Mouse (Mus musculus) right cerebral cortex, postnatal 4 days (tissue): ENCODE results near the gene 5330417C22Rik.
"Not testable (repeated sequence)": the region's sequence is repeated elsewhere in the genome, so short reads cannot be mapped to it uniquely, and the experiment has no call there.

Experiments
- DNase-seq: peaks from one replicate; pipeline ENCODE4 v3.0.0-alpha.2; 2022

5330417C22Rik gene

DNA sequence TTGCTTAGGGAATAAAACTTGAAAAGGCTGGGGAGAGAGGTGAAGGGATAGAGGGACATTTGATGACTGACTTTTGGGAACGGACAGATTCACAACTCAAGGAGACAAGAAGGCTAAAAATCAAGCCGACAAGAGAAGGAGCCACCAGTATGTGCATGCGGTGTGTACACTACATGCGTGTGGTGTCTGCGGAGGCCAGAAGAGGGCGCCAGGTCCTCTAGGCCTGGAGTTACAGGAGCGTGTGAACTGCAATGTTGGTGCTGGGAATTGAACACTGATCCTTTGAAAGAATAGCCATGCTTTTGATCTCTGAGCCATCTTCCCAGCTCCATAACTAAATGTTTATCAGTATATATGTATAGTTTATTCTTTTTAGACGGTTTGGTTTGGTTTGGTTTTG lies 7.8 kb downstream of the 5330417C22Rik start:
- DNase-seq, result no peak

DNA sequence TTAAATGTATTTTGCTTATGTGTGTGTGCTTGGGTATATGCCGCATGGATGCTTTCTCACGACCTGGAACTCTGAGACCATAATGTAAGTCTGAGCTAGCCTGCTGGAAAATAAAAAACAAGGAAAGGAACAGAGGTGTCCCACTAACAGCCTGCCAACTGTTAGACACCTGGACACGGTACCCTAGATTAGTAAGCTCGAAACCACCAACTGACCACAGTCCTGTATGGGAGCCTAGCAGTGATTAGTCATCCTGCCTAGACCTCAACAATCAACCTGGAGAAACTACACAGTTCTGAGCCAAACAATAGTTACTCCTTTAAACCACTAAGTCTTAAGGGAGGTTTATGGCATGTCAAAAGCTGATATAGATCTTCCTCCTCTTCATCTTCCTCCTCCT lies 12.9 kb downstream of the 5330417C22Rik start:
- DNase-seq, result no peak

DNA sequence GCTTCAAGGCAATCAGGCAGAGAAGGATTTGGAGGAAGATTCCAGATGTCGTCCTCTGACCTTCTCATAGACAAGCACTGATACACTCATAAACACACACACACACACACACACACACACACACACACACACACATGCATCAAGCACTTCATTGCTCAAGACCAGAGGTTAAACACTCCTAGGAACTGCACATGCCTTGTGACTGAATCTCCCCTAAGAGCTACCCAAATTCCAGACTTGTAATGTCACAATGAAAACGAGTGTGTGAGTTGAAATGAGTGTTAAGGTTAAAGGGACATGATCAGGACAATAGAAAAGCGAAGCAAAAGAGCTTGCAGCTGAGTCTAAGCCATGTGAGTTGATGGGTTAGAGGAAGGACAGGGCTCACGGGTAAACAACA lies 18.1 kb downstream of the 5330417C22Rik start:
- no peak for DNase-seq

DNA sequence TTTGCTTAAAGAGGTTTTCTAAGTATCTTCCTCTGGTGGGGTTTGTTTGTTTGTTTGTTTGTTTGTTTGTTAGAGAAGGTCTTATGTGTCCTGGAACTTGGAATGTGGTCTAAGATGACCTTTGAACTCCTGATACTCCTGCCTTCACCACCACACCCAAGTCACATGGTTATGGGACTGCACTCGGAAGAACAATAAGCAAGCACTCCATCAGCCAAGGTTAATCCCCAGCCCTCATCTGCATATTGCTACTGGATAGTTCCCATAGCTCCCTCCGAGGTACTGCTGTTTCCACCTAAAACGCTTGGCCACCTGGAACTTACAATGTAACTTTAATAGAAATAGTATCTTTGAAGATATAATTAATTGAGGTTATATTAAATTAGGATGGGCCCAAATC lies 22.9 kb downstream of the 5330417C22Rik start:
- DNase-seq, result no peak

GRCm38 (mm10) chr3:108510716-108511483 lies 25.4 kb downstream of the 5330417C22Rik start:
- peak; percentile 43 for DNase-seq

GRCm38 (mm10) chr3:108510156-108510555 lies 26.2 kb downstream of the 5330417C22Rik start:
- DNase-seq, result no peak

GRCm38 (mm10) chr3:108508745-108509474 lies 27.4 kb downstream of the 5330417C22Rik start:
- no peak for DNase-seq

DNA sequence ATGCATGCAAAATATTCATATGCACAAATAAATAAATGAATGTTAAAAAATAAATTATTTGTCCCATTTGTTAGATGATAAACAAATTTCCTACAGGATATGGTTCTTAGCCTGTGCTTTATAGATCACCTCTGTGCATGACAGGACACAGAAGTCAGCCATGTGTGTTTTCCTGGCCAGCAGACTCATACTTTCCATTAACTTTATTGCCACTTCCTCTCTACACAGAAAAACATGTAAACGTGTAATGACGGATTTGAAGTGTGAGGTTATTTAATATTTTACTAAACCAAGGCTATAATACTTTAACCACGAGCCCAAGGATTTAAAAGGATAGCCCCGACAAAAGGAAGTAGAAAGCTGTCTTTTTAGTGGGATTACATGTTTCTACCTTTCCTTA lies 32.4 kb downstream of the 5330417C22Rik start:
- no peak for DNase-seq

DNA sequence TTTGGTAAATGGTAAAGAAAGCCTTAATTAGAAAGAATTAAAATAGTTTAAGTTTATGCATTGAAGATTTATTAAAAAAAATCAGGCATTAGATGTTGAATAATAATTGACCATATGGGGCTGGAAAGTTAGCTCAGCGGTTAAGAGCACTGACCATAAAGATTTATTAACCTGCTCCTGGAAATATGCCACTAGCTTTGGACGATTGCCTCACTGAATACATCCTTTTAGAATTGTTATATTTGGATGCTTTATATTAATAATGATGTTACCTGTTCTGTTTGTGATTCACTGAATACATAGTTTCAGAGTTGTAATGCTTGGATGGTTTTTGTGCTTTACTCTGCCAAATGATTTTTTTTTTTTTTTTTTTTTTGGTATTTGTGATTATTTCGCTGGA lies 34.9 kb downstream of the 5330417C22Rik start:
- not testable (repeated sequence) for DNase-seq

DNA sequence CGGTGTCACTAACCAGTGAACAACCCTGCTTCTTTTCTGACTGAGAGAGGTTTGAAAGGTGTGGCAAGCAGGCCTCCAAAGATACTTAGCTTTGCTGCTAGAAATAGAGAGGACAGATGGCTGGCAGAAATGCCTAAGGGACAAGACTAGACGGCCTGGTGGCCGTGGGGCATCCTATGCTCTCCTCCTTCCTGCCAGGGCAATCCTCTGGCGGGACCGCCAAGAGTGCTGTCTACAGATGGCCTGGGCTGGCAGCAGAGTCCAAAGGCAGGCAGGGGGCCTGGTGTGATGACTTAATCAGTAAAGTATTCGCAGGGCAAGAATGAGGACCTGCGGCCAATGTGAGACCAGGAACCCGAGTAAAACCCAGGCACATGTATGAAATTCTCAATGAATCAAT lies 36.5 kb downstream of the 5330417C22Rik start:
- no peak for DNase-seq

DNA sequence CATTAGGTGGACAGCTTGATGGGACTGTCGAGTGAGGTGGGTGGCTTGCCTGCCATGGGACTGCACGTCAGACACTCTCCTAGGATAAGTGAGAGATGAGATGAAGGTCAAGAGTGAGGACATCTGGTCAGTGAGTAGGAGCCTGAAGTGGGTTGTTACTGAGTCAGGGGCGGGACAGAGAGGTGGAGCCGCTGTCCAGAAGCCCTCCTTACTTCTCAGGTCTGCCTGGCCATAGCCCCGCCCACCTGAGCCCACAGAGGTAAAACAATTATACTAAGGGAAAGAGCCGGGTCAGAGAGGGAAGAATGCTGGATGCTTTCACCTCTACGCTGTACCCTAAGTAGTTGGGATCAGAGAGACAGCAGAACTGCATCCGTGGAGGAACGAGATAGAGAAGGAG lies 38.7 kb downstream of the 5330417C22Rik start:
- no peak for DNase-seq

- DNase-seq, result no peak
Measured at GRCm38 (mm10) chr3:108495486-108495885, 40.9 kb downstream of the 5330417C22Rik start.

DNA sequence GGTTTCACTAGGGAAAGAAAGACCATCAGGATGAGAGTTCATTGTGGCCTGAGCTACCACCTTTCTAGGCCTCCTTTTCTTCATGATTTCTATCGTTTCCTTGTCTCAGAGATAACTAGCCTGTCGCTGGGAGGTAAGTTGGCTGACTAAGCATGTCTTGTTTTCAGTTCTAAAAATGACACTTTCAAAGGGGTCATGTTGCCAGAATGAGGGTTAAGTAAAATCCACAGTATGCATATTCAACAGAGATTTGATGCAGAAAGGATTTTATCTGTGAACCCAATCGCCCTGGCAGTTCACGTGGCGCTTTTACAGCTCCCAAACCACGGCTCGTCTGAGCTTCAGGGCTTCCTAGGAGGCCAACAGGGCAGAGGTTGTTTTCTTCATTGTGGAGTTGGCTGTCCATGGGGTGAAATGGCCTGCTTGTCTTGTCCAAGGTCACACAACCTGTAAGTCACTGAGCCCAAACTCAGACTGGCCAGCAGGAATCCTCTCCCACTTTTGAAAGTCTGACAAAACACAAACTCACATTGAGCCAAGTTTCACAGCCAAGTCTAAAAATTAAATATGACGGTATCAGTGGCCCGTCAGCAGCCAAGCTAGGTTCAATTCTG lies 41.4 kb downstream of the 5330417C22Rik start:
- DNase-seq, result no peak

- no peak for DNase-seq
Measured at GRCm38 (mm10) chr3:108489968-108490367, 46.4 kb downstream of the 5330417C22Rik start.

DNA sequence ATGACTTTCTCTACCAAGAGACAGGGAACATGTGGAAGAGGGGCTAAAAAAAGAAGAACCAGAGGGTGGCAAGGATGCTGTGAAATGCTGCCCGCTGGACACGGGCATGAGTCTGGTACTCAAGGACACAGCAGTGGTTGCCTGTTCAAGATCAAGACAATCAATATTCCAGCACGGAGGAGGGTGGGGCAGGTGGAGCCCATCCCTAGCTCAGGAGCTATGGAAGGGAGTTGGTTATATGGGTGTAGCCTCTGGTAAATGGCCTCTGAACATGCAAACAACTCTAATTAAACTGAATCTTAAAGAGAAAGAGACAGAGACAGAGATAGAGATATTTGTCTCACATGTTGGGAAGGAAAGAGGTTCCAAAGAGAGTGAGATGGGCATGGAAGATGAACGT lies 51.6 kb downstream of the 5330417C22Rik start:
- DNase-seq, result no peak

- DNase-seq, result no peak
Measured at GRCm38 (mm10) chr3:108478800-108479199, 57.5 kb downstream of the 5330417C22Rik start.

GRCm38 (mm10) chr3:108476761-108477619 lies 59.3 kb downstream of the 5330417C22Rik start:
- no peak for DNase-seq

DNA sequence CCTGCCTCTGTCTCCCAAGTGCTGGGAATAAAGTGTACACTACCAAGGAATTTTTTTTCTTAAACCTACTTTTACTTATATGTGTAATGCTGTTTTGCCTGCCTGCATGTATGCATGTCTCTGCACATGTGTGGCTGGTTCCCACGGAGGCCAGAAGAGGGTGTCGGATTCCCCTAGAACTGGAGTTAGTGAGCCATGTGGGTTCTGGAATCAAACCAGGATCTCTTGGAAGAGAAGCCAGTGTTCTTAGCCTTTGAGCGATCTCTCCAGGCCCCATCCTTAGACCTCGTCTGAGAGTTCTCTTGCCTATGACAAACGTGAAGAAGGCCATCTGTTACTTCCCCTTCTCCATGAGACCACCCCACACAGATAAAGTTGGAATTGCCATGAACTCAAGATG lies 60.8 kb downstream of the 5330417C22Rik start:
- DNase-seq, result no peak

DNA sequence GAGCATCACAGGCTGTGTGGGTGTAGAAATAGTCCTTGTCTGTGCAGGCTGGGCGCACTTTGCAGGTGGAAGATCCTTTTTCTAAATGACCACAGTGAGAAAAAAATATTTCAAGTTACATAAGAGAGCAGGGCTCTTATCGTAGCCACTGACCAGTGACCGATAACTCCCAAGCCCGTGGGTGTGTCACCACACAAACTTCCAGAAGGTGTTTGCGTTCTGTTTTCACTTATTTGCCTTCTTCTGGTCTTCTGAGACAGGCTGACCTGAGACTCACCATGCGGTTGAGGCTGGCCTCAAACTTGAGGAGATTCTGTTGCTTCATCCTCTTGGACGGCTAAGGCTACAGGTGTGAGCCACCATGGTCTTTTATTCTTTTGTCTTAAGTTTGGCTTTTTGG lies 61.4 kb downstream of the 5330417C22Rik start:
- DNase-seq, result no peak

DNA sequence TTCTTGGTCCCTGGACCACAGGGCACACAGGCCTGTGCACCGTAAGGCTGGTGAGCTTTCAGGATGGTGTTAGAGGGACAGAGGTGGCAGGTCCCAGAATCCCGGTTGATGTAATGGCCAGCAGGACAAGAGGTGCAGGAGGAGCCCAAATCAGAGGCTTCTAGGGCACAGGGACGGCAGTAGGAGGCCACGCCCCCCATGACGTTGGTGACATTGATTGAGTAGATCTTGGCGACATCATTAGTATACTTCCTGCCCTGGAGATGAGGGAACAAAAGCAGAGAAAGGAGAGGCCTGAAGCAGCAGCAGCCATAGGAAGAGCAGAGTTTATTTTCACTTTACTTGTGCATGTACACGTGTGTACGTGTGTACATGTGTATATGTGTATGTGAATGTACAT lies 68.6 kb downstream of the 5330417C22Rik start:
- DNase-seq, result no peak

GRCm38 (mm10) chr3:108466425-108466824 lies 69.9 kb downstream of the 5330417C22Rik start:
- peak; percentile 66 for DNase-seq

- DNase-seq, result no peak
Measured at GRCm38 (mm10) chr3:108458866-108459265, 77.5 kb downstream of the 5330417C22Rik start.

- DNase-seq, result no peak
Measured at GRCm38 (mm10) chr3:108458380-108458779, 78.0 kb downstream of the 5330417C22Rik start.
